Mouse (Mus musculus) cerebellum, adult 2 months (tissue): ENCODE measurements around the gene Rbfox1.

Experiments used
- CTCF ChIP-seq: fragments of 200-500 bp; IDR thresholded peaks from 2 replicates; pipeline ENCODE4 v1.5.1; 2011; ENCODE audit warnings: low read depth, mild to moderate bottlenecking, control low read depth, low read length, moderate library complexity, borderline replicate concordance; ENCODE audit not compliant: insufficient read depth
- POLR2A ChIP-seq: fragments of 200-500 bp; IDR thresholded peaks from 2 replicates; pipeline ENCODE4 v1.6.1; 2011; ENCODE audit warnings: low read length, control low read depth, borderline replicate concordance; ENCODE audit not compliant: insufficient read depth

DNA sequence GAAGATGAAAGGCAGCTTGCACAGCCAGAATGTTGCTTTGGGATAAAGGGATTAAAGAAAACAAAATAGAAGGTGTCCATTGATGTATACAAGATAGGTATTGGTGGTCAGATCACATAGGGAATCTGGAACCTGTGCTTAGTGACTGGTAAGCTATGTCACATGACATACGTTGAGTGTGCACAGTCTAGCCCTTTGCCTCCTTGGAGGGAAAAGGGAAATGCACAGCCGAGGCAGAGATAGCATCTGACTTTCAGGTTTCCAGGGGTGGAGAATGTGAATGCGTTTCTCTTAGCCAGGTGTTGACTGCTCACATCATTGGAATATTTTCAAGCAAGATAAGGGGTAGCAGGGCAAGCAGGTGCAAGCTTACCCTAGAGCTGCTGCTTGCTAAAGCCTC, 1230.8 kb downstream of the Rbfox1 start:
- TF ChIP-seq POLR2A, result no peak
- TF ChIP-seq CTCF, result no peak
